Mouse (Mus musculus) CD4-positive, CD25-positive, alpha-beta regulatory T cell (primary cell): ENCODE measurements around the gene Agbl2. TPM values are rescaled to one million over a fixed set of nuclear protein-coding genes. Genes with fewer than 3 reads are reported as not detected.

Experiments
- polyA plus RNA-seq: library from polyadenylated mRNA; unstranded; fragments of 100-300 nt; shearing (Covaris generic); gene quantifications from one replicate; pipeline ENCODE4 v1.2.1, GENCODE M21; 2017

Gene Agbl2
- not detected for polyA plus RNA-seq

GRCm38 (mm10) chr2:90782458-90782857 is at the start of gene Agbl2:
TSS of gene Agbl2 (plus strand) at chr2:90782727.

GRCm38 (mm10) chr2:90745053-90745678 is 37.4 kb upstream of the Agbl2 start, which contains the start of gene Fnbp4:
TSS of gene Fnbp4 (plus strand) at chr2:90745370.

GRCm38 (mm10) chr2:90846955-90847680 is 64.6 kb downstream of the Agbl2 start, which contains the start of gene Mtch2:
TSS of gene Mtch2 (plus strand) at chr2:90847155.

Other genes with a start within 250 kb of the Agbl2 start
- 6.8 TPM for gene Ptprj, start 202.1 kb upstream of the Agbl2 start, polyA plus RNA-seq
- gene Nup160, start 105.5 kb upstream of the Agbl2 start, polyA plus RNA-seq: 51.8 TPM
- 198 TPM for gene Fnbp4, start 37.4 kb upstream of the Agbl2 start, polyA plus RNA-seq
- 138 TPM for gene Mtch2, start 64.4 kb downstream of the Agbl2 start, polyA plus RNA-seq
- 3.0 TPM for gene C1qtnf4, start 103.1 kb downstream of the Agbl2 start, polyA plus RNA-seq
- 41.9 TPM for gene Kbtbd4, start 122.0 kb downstream of the Agbl2 start, polyA plus RNA-seq
- 163 TPM for gene Ndufs3, start 122.1 kb downstream of the Agbl2 start, polyA plus RNA-seq
- 115 TPM for gene Celf1, start 157.7 kb downstream of the Agbl2 start, polyA plus RNA-seq